Mouse (Mus musculus) kidney, postnatal 0 days (tissue): ENCODE results near the gene Trappc12. TPM values are rescaled to one million over a fixed set of nuclear protein-coding genes. Genes with fewer than 3 reads are reported as not detected.

Source experiments
- ATAC-seq: fragments of 200-750 bp; cut with Nextera tagmentation; replicated peaks from 2 replicates; pipeline ENCODE4 v1.8.0; 2017; ENCODE audit warnings: low read depth, moderate number of reproducible peaks, moderate TSS enrichment, moderate library complexity; ENCODE audit not compliant: low FRiP score
- DNase-seq: peaks from one replicate; pipeline ENCODE4 v3.0.0-alpha.2; 2016; ENCODE audit warnings: low spot score
- H3K27ac ChIP-seq: fragments of 300-500 bp; sonication (generic); 2 replicates; pipeline ENCODE4 v1.5.1; 2014; ENCODE audit warnings: mild to moderate bottlenecking
- H3K27me3 ChIP-seq: fragments of 300-500 bp; sonication (generic); 2 replicates; pipeline ENCODE4 v1.6.1; 2014; ENCODE audit warnings: low read length, mixed read lengths; ENCODE audit not compliant: insufficient read depth
- H3K36me3 ChIP-seq: fragments of 300-500 bp; sonication (generic); 2 replicates; pipeline ENCODE4 v1.6.1; 2014; ENCODE audit warnings: low read length, mixed read lengths; ENCODE audit not compliant: insufficient read depth
- H3K4me1 ChIP-seq: fragments of 300-500 bp; sonication (generic); replicated peaks from 2 replicates; pipeline ENCODE4 v1.6.1; 2014; ENCODE audit warnings: antibody characterized with exemption, low read length, mixed read lengths; ENCODE audit not compliant: insufficient read depth
- H3K4me2 ChIP-seq: fragments of 300-500 bp; sonication (generic); 2 replicates; pipeline ENCODE4 v1.6.1; 2014; ENCODE audit warnings: mild to moderate bottlenecking, low read length, moderate library complexity, mixed read lengths
- H3K4me3 ChIP-seq: fragments of 300-500 bp; sonication (generic); replicated peaks from 2 replicates; pipeline ENCODE4 v1.5.1; 2014; ENCODE audit warnings: low read depth, low read length
- H3K9ac ChIP-seq: fragments of 300-500 bp; sonication (generic); 2 replicates; pipeline ENCODE4 v1.6.1; 2014; ENCODE audit warnings: low read depth, low read length
- H3K9me3 ChIP-seq: fragments of 300-500 bp; sonication (generic); replicated peaks from 2 replicates; pipeline ENCODE4 v1.6.1; 2016; ENCODE audit warnings: low read length, inconsistent platforms, mixed read lengths
- CTCF ChIP-seq: IDR thresholded peaks from 2 replicates; pipeline ENCODE4 v1.5.1; 2016; ENCODE audit warnings: antibody characterized with exemption, low read depth, mild to moderate bottlenecking, moderate library complexity
- WGBS: fragments of 180-500 bp; shearing (Covaris S2); extraction: QIAGEN DNeasy Blood & Tissue Kit; methylation state at CpG from one replicate; pipeline ENCODE4 v1.1.7; 2014; 5-methylcytosine and 5-hydroxymethylcytosine counted together
- polyA plus RNA-seq: library from polyadenylated mRNA; unstranded; fragments of >200 nt; fragmentation: Nextera tagmentation; extraction: Ambion mirVana; gene quantifications from 2 replicates; pipeline ENCODE4 v1.2.1, GENCODE M21; 2015

The Trappc12 gene
- 29.5 TPM in 2 replicates for polyA plus RNA-seq

- under 1% methylated on average over 41 of the region's 41 CpGs for WGBS
- Histone ChIP-seq H3K36me3 (peaks cover 6% of the 10 kb centered on the region; the same call in 1 of the 2 replicates), H3K27me3 (no peaks in the 10 kb centered on the region), H3K4me3 (peak within 1 kb of the TSS; percentile 88), H3K27ac (peak within 1 kb of the TSS; percentile 77), H3K9me3 (no peaks in the 10 kb centered on the region), H3K9ac (peak within 1 kb of the TSS; percentile 83), H3K4me2 (peak within 1 kb of the TSS; percentile 99), H3K4me1 (peaks cover 8% of the 10 kb centered on the region)
- peak; percentile 96 for DNase-seq
- no peak for TF ChIP-seq CTCF
- ATAC-seq: peak; percentile 91
These were observed at the start of gene Trappc12 for GRCm38 (mm10) chr12:28750021-28750633. Gene Trappc12, minus strand, starts transcription at chr12:28750472.

GRCm38 (mm10) chr12:28799798-28800411, 49.6 kb upstream of the Trappc12 start:
- ATAC-seq (peak; percentile 57; the same call in 1 of the 2 replicates), DNase-seq (no peak)
- WGBS: 56% methylated on average over 11 of the region's 11 CpGs

GRCm38 (mm10) chr12:28796881-28797420, 46.7 kb upstream of the Trappc12 start:
- Histone ChIP-seq H3K4me1 (peaks cover 5% of the 10 kb centered on the region; the same call in 1 of the 2 replicates), H3K9me3 (no peaks in the 10 kb centered on the region; the same call in 1 of the 2 replicates), H3K27ac (no peak overlapping the region), H3K9ac (no peak overlapping the region), H3K36me3 (no peaks in the 10 kb centered on the region), H3K4me3 (no peak overlapping the region), H3K4me2 (no peak overlapping the region), H3K27me3 (no peaks in the 10 kb centered on the region)
- TF ChIP-seq CTCF: no peak
- ATAC-seq: no peak
- DNase-seq: no peak

More at GRCm38 (mm10) chr12:28799798-28800411, 49.6 kb upstream of the Trappc12 start:
- Histone ChIP-seq H3K27ac (no peak overlapping the region), H3K9me3 (no peaks in the 10 kb centered on the region; the same call in 1 of the 2 replicates), H3K9ac (no peak overlapping the region), H3K4me1 (peaks cover 7% of the 10 kb centered on the region; the same call in 1 of the 2 replicates), H3K36me3 (no peaks in the 10 kb centered on the region), H3K4me2 (no peak overlapping the region), H3K4me3 (no peak overlapping the region), H3K27me3 (no peaks in the 10 kb centered on the region)
- no peak for TF ChIP-seq CTCF

GRCm38 (mm10) chr12:28795041-28795440, 44.8 kb upstream of the Trappc12 start:
- no peak overlapping the region for H3K27ac ChIP-seq
- WGBS: 94% methylated on average over 3 of the region's 3 CpGs
- H3K9me3 ChIP-seq: no peaks in the 10 kb centered on the region; the same call in 1 of the 2 replicates
- H3K4me3 ChIP-seq: no peak overlapping the region
- no peak overlapping the region for H3K4me2 ChIP-seq
- H3K36me3 ChIP-seq: no peaks in the 10 kb centered on the region
- no peaks in the 10 kb centered on the region for H3K27me3 ChIP-seq
- DNase-seq (no peak), ATAC-seq (no peak)
- no peak for TF ChIP-seq CTCF
- peaks cover 2% of the 10 kb centered on the region; the same call in 1 of the 2 replicates for H3K4me1 ChIP-seq
- no peak overlapping the region for H3K9ac ChIP-seq

GRCm38 (mm10) chr12:28793715-28794114, 43.4 kb upstream of the Trappc12 start:
- Histone ChIP-seq H3K4me2 (no peak overlapping the region), H3K36me3 (no peaks in the 10 kb centered on the region), H3K4me1 (no peaks in the 10 kb centered on the region), H3K9me3 (no peaks in the 10 kb centered on the region; the same call in 1 of the 2 replicates), H3K27ac (no peak overlapping the region), H3K27me3 (no peaks in the 10 kb centered on the region), H3K9ac (no peak overlapping the region), H3K4me3 (no peak overlapping the region)
- no peak for TF ChIP-seq CTCF
- 73% methylated on average over 2 of the region's 2 CpGs for WGBS
- DNase-seq (no peak), ATAC-seq (no peak)

- no peak overlapping the region for H3K4me3 ChIP-seq
- ATAC-seq (no peak), DNase-seq (no peak)
- H3K4me1 ChIP-seq: no peaks in the 10 kb centered on the region
- H3K27ac ChIP-seq: no peak overlapping the region
- no peak for TF ChIP-seq CTCF
- H3K9ac ChIP-seq: no peak overlapping the region
- WGBS: 76% methylated on average over 3 of the region's 3 CpGs
- H3K27me3 ChIP-seq: no peaks in the 10 kb centered on the region
- H3K36me3 ChIP-seq: no peaks in the 10 kb centered on the region
- no peak overlapping the region for H3K4me2 ChIP-seq
- no peaks in the 10 kb centered on the region for H3K9me3 ChIP-seq
These were observed 42.3 kb upstream of the Trappc12 start for GRCm38 (mm10) chr12:28792613-28793012.
